Mouse (Mus musculus): Measurements from ENCODE around the gene Mipol1. TPM values are rescaled to one million over a fixed set of nuclear protein-coding genes. Genes with fewer than 3 reads are reported as not detected.

The Mipol1 gene
- polyA plus RNA-seq, 1 experiment from 2014 or later: 14.2 TPM

- no peaks in the 10 kb centered on the region for H3K27me3 ChIP-seq
- TF ChIP-seq CTCF (IDR thresholded peaks at IDR 0.05): no peak
- POLR2A ChIA-PET: no interaction called here
- CTCF ChIA-PET: no interaction called here
- DNase-seq (ENCODE audit: low read depth, low spot score): no peak
- ATAC-seq: no peak
- in situ Hi-C loops (cut with MboI; ENCODE audit: low pct_unique_long_range_greater_than_20kb): no loop called here
Measured at GRCm38 (mm10) chr12:57471786-57472185, 241.6 kb downstream of the Mipol1 start.

- CTCF ChIA-PET: no interaction called here
- ATAC-seq (no peak), DNase-seq (ENCODE audit: low read depth, low spot score) (no peak)
- TF ChIP-seq CTCF (IDR thresholded peaks at IDR 0.05): no peak
- in situ Hi-C loops (cut with MboI; ENCODE audit: low pct_unique_long_range_greater_than_20kb): no loop called here
- POLR2A ChIA-PET: no interaction called here
- no peaks in the 10 kb centered on the region for H3K27me3 ChIP-seq
Measured at GRCm38 (mm10) chr12:57476876-57477275, 246.6 kb downstream of the Mipol1 start.

- ChIA-PET CTCF (no interaction called here), POLR2A (no interaction called here)
- no peak for TF ChIP-seq CTCF (IDR thresholded peaks at IDR 0.05)
- H3K27me3 ChIP-seq: no peaks in the 10 kb centered on the region
- in situ Hi-C loops (cut with MboI; ENCODE audit: low pct_unique_long_range_greater_than_20kb): no loop called here
- ATAC-seq (peak; percentile 54), DNase-seq (ENCODE audit: low read depth, low spot score) (no peak)
Measured at GRCm38 (mm10) chr12:57481823-57482222, 251.6 kb downstream of the Mipol1 start.

- CTCF ChIA-PET: no interaction called here
- POLR2A ChIA-PET: no interaction called here
- H3K27me3 ChIP-seq: no peaks in the 10 kb centered on the region
- in situ Hi-C loops (cut with MboI; ENCODE audit: low pct_unique_long_range_greater_than_20kb): no loop called here
- no peak for DNase-seq (ENCODE audit: low read depth, low spot score)
- no peak for ATAC-seq
- no peak for TF ChIP-seq CTCF (IDR thresholded peaks at IDR 0.05)
Measured at GRCm38 (mm10) chr12:57496347-57497119, 266.3 kb downstream of the Mipol1 start.

- no peaks in the 10 kb centered on the region for H3K27me3 ChIP-seq
- ATAC-seq (peak; percentile 51), DNase-seq (ENCODE audit: low read depth, low spot score) (peak; percentile 43)
- POLR2A ChIA-PET: interaction anchor here (1.9 kb wide), 1 partner anchor 11 kb away, joined by 5 read pairs; no protein-coding TSS in a partner anchor
- TF ChIP-seq CTCF (IDR thresholded peaks at IDR 0.05): no peak
- in situ Hi-C loops (cut with MboI; ENCODE audit: low pct_unique_long_range_greater_than_20kb): no loop called here
- CTCF ChIA-PET: interaction anchor here (0.9 kb wide), 1 partner anchor 9 kb away, joined by 3 read pairs; no protein-coding TSS in a partner anchor
Measured at GRCm38 (mm10) chr12:57500246-57500645, 270.0 kb downstream of the Mipol1 start.

GRCm38 (mm10) chr12:57505329-57505728 lies 275.1 kb downstream of the Mipol1 start:
- ATAC-seq: no peak
- in situ Hi-C loops (cut with MboI; ENCODE audit: low pct_unique_long_range_greater_than_20kb): no loop called here
- POLR2A ChIA-PET: no interaction called here
- no peaks in the 10 kb centered on the region for H3K27me3 ChIP-seq
- TF ChIP-seq CTCF (IDR thresholded peaks at IDR 0.05): no peak
- CTCF ChIA-PET: no interaction called here
- no peak for DNase-seq (ENCODE audit: low read depth, low spot score)

GRCm38 (mm10) chr12:57508938-57509337 lies 278.7 kb downstream of the Mipol1 start:
- ATAC-seq: no peak
- CTCF ChIA-PET: interaction anchor here (1.3 kb wide), 1 partner anchor 8 kb away, joined by 3 read pairs; no protein-coding TSS in a partner anchor
- in situ Hi-C loops (cut with MboI; ENCODE audit: low pct_unique_long_range_greater_than_20kb): no loop called here
- DNase-seq (ENCODE audit: low read depth, low spot score): no peak
- H3K27me3 ChIP-seq: no peaks in the 10 kb centered on the region
- POLR2A ChIA-PET: no interaction called here
- no peak for TF ChIP-seq CTCF (IDR thresholded peaks at IDR 0.05)

GRCm38 (mm10) chr12:57509726-57510125 lies 279.5 kb downstream of the Mipol1 start:
- no peak for DNase-seq (ENCODE audit: low read depth, low spot score)
- peaks cover 5% of the 10 kb centered on the region for H3K27me3 ChIP-seq
- POLR2A ChIA-PET: no interaction called here
- TF ChIP-seq CTCF (IDR thresholded peaks at IDR 0.05): no peak
- CTCF ChIA-PET: interaction anchor here (1.3 kb wide), 1 partner anchor 9 kb away, joined by 3 read pairs; no protein-coding TSS in a partner anchor
- in situ Hi-C loops (cut with MboI; ENCODE audit: low pct_unique_long_range_greater_than_20kb): no loop called here
- ATAC-seq: no peak

- in situ Hi-C loops (cut with MboI; ENCODE audit: low pct_unique_long_range_greater_than_20kb): no loop called here
- no peak for DNase-seq (ENCODE audit: low read depth, low spot score)
- TF ChIP-seq CTCF (IDR thresholded peaks at IDR 0.05): no peak
- H3K27me3 ChIP-seq: peaks cover 11% of the 10 kb centered on the region
- CTCF ChIA-PET: no interaction called here
- ATAC-seq: no peak
- POLR2A ChIA-PET: interaction anchor here (1.6 kb wide), 1 partner anchor 11 kb away, joined by 5 read pairs; no protein-coding TSS in a partner anchor
Measured at GRCm38 (mm10) chr12:57511127-57511526, 280.9 kb downstream of the Mipol1 start.

- DNase-seq (ENCODE audit: low read depth, low spot score): no peak
- no peak for ATAC-seq
- ChIA-PET POLR2A (interaction anchor here (1.6 kb wide), 1 partner anchor 11 kb away, joined by 5 read pairs; no protein-coding TSS in a partner anchor), CTCF (no interaction called here)
- in situ Hi-C loops (cut with MboI; ENCODE audit: low pct_unique_long_range_greater_than_20kb): no loop called here
- H3K27me3 ChIP-seq: peaks cover 11% of the 10 kb centered on the region
- TF ChIP-seq CTCF (IDR thresholded peaks at IDR 0.05): no peak
Measured at GRCm38 (mm10) chr12:57511560-57511959, 281.3 kb downstream of the Mipol1 start.

- in situ Hi-C loops (cut with MboI; ENCODE audit: low pct_unique_long_range_greater_than_20kb): no loop called here
- no peak for ATAC-seq
- CTCF ChIA-PET: no interaction called here
- no peak for DNase-seq (ENCODE audit: low read depth, low spot score)
- peak; percentile 19 for TF ChIP-seq CTCF (IDR thresholded peaks at IDR 0.05)
- POLR2A ChIA-PET: no interaction called here
- H3K27me3 ChIP-seq: peaks cover 16% of the 10 kb centered on the region
Measured at GRCm38 (mm10) chr12:57514552-57514951, 284.3 kb downstream of the Mipol1 start.
